Mouse (Mus musculus) Patski (cell line): ENCODE measurements around the gene Galp. TPM values are rescaled to one million over a fixed set of nuclear protein-coding genes. Genes with fewer than 3 reads are reported as not detected.

Source experiments
- ATAC-seq: fragments of 100-300 bp; one replicate; pipeline ENCODE4 v1.8.0; 2021
- CTCF ChIA-PET: fragments of 350-600 bp; sonication (Branson Sonifier 250); formaldehyde crosslinking; loops from one replicate; lab custom pipeline; 2022; ENCODE audit warnings: inconsistent platforms; lab: Charles Lee
- POLR2A ChIA-PET: fragments of 350-600 bp; sonication (Branson Sonifier 250); formaldehyde crosslinking; loops from one replicate; lab custom pipeline; 2022; ENCODE audit warnings: antibody characterized with exemption, inconsistent platforms; lab: Charles Lee
- DNase-seq: peaks from one replicate; pipeline ENCODE4 v3.0.0-alpha.2; 2011; ENCODE audit warnings: low read depth, low spot score
- H3K27me3 ChIP-seq: fragments of 371-371 bp; one replicate; pipeline ENCODE4 v1.5.1; 2021
- CTCF ChIP-seq: fragments of 100-300 bp; IDR thresholded peaks from one replicate; pipeline ENCODE4 v1.5.1; 2021
- in situ Hi-C: fragments of 300-500 bp; cut with MboI; formaldehyde crosslinking; loops from 3 replicates; pipeline ENCODE4 v1.11.1; 2018; ENCODE audit warnings: low pct_unique_long_range_greater_than_20kb, mixed read lengths
- polyA plus RNA-seq: library from polyadenylated mRNA; unstranded; gene quantifications from one replicate; pipeline ENCODE4 v1.2.3, GENCODE M21; 2021

Gene Galp
- polyA plus RNA-seq, 1 experiment from 2014 or later, result not detected

DNA sequence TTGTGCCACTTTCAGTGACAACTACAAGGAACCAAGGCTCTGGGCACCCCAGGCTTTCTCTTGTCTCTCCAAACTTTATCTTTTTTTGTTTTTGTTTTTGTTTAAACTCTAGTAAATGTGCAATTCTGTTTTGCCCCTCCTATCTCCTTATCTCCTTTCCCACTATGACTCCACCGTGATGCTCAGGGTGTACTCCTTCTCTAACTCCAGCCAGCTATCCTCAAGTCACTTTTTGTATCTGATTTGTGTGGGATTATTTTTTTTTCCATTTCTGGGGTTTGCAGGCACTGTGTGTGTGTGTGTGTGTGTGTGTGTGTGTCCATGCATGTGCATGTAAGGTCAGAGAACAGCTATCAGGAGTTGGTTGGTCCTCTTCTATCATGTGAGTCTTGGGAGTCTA, 39.4 kb upstream of the Galp start:
- CTCF ChIA-PET, result interaction anchor here (0.8 to 3.0 kb wide), 3 partner anchors 10 to 30 kb away, joined by 3 to 12 read pairs (median 5); no protein-coding TSS in a partner anchor
- no peak for TF ChIP-seq CTCF
- POLR2A ChIA-PET, result no interaction called here
- no peak for ATAC-seq
- DNase-seq, result no peak
- no peaks in the 10 kb centered on the region for H3K27me3 ChIP-seq
- in situ Hi-C loops, result loop anchor here (25.0 kb wide), 1 partner anchor 1095 kb away; the partner anchor contains the start of genes U2af2 and Zfp580

DNA sequence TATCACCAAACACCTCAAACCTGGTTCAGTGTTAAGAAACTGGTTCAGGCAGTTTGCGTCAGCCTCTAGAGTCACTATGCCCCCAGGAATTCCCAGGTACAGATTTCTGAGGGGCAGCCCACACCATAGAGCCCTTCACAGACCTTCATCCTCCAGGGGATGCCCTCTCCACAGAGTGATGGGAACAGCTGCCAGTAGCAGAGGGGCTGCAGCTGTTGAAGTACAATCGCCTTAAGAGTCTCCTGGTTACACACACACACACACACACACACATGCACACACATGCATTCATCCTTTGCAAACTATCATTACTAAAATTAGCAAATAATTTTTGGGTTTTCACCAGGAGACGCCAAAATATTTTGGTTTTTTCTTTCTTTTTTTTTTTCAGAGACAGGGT, 37.3 kb upstream of the Galp start:
- in situ Hi-C loops, result loop anchor here (25.0 kb wide), 1 partner anchor 1097 kb away; the partner anchor contains the start of genes U2af2 and Zfp580
- ATAC-seq, result no peak
- CTCF ChIA-PET, result interaction anchor here (1.4 kb wide), 1 partner anchor 13 kb away, joined by 6 read pairs; the partner anchor contains the start of gene Zfp444

DNA sequence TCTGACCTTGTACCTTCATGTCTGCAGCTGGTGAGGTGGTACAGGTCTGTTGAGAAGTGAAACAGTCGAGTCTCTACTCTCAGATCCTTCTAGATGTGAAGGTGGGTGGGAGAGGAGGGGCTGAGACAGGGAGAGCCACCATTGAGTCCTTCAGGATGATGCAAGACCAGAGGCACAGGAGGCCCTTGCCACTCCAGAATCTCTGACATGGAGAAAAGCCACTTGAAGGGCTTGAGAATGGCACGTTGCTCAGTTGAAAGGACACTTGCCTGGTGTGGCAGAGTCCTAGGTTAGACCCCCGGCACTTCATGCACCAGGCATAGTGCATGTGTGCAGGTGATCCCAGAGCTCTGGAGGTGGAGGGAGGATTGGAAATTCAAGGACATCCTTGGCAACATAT, 35.3 kb upstream of the Galp start:
- TF ChIP-seq CTCF, result no peak
- CTCF ChIA-PET, result no interaction called here
- ATAC-seq (no peak), DNase-seq (no peak)
- no peaks in the 10 kb centered on the region for H3K27me3 ChIP-seq
- POLR2A ChIA-PET, result no interaction called here
- in situ Hi-C loops, result loop anchor here (25.0 kb wide), 1 partner anchor 1099 kb away; the partner anchor contains the start of genes U2af2 and Zfp580

More for the DNA sequence above, 37.3 kb upstream of the Galp start:
- POLR2A ChIA-PET, result no interaction called here
- DNase-seq, result no peak
- H3K27me3 ChIP-seq, result no peaks in the 10 kb centered on the region
- no peak for TF ChIP-seq CTCF

DNA sequence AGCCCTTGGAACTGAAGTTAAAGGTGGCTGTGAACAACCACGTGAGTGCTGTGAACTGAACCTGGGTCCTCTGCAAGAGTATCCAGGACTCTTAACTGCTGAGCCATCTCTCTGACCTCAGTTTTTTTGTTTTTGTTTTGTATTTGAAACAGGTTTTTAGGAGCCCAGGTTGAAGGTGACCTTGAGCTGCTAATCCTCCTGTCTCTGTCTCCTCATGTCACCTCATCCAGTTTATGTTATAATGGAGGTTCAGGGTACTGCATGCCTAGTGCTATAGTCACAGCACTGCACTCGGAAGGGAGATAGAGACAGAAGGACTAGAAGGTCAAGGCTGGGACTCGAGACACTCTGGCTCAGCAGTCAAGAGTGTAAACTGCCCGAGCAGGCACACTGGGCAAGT, 34.7 kb upstream of the Galp start:
- no peaks in the 10 kb centered on the region for H3K27me3 ChIP-seq
- ChIA-PET POLR2A (no interaction called here), CTCF (no interaction called here)
- no peak for DNase-seq
- in situ Hi-C loops, result loop anchor here (25.0 kb wide), 1 partner anchor 1100 kb away; the partner anchor contains the start of genes U2af2 and Zfp580
- no peak for TF ChIP-seq CTCF
- no peak for ATAC-seq

DNA sequence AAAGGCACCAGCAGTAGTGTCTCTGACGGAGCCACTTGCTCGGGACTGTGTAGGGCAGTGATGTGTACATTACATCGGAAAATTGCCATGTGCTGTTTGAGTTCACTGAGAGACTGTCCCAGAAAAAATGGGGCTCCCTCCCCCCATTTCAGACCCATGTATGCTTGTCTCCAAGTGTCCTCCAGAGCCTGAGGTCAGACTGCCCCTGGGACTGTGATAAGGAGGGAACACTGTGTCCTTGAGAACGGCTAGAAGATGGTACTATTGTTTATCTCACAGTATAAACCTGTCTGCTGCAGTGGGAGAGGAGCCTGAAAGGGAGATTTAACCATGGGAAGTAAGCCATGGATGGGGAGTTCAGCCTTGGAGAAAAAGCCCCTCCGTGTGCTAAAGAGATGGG, 32.2 kb upstream of the Galp start:
- ATAC-seq (no peak), DNase-seq (no peak)
- ChIA-PET POLR2A (no interaction called here), CTCF (no interaction called here)
- no peaks in the 10 kb centered on the region for H3K27me3 ChIP-seq
- in situ Hi-C loops, result loop anchor here (25.0 kb wide), 1 partner anchor 1102 kb away; the partner anchor contains the start of genes U2af2 and Zfp580
- TF ChIP-seq CTCF, result no peak

DNA sequence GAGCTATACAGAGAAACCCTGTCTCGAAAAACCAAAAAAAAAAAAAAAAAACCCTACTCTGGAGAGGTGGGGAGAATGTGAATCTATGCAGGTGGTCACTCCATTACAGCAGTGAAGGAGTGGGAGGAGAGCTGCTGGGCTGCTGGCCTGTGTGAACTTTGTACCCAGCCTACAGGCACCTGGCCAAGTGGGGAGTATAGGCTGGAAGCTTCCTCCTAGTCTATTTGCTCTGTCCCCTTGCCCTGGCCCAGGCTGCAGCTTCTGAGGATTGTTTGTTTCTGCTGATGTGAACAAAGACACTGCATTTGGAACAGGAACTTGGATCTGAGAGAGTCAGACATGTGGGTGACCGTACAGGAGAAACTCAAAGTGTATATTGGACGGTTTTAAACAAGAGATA, 27.5 kb upstream of the Galp start:
- ATAC-seq, result no peak
- POLR2A ChIA-PET, result no interaction called here
- TF ChIP-seq CTCF, result no peak
- CTCF ChIA-PET, result interaction anchor here (7.3 kb wide), 1 partner anchor 43 kb away, joined by 47 read pairs; no protein-coding TSS in a partner anchor
- no peak for DNase-seq
- in situ Hi-C loops, result loop anchor here (25.0 kb wide), 1 partner anchor 1107 kb away; the partner anchor contains the start of genes U2af2 and Zfp580
- H3K27me3 ChIP-seq, result no peaks in the 10 kb centered on the region

DNA sequence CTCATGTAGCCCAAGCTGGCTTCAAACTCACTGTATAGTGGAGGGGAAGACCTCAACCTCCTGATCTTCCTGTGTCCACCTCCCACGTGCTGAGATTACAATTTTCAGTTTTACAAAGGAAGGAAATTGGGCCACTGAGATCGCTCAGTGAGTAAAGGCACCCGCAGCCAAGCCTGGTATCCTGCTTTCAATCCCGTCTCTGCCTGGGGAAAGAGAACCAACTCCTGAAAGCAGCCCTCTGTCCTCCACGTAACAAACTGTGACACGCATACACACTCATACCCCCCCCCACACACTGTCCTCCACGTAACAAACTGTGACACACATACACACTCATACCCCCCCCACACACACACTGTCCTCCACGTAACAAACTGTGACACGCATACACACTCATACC, 26.5 kb upstream of the Galp start:
- DNase-seq, result no peak
- no peak for TF ChIP-seq CTCF
- no peak for ATAC-seq
- no peaks in the 10 kb centered on the region for H3K27me3 ChIP-seq
- POLR2A ChIA-PET, result interaction anchor here (1.2 kb wide), 1 partner anchor 16 kb away, joined by 4 read pairs; no protein-coding TSS in a partner anchor
- in situ Hi-C loops, result loop anchor here (5.0 to 25.0 kb wide), 2 partner anchors 43 to 1108 kb away; partner anchors contain the start of genes U2af2 and Zfp580
- CTCF ChIA-PET, result interaction anchor here (1.2 to 7.3 kb wide), 2 partner anchors 13 to 44 kb away, joined by 5 to 47 read pairs; no protein-coding TSS in a partner anchor

DNA sequence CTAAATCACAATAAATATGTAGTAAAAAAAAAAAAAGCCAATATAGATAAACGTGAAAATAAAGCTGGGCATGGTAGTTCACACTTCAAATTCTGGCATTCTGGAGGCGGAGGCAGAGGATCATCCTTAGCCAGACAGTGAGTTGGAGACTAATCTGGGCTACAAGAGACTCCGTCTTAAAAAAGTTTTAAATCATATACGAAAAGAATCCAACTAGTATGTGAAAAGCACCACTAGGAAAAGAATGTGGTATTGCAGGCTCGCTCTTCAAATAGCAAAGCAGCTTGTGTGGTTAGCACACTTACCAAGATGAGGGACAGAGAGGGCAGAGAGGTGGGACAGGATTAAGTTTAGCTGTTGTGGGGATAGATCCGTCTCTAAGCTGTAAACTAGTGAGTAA, 26.0 kb upstream of the Galp start:
- in situ Hi-C loops, result loop anchor here (5.0 to 25.0 kb wide), 2 partner anchors 44 to 1109 kb away; partner anchors contain the start of genes U2af2 and Zfp580
- CTCF ChIA-PET, result interaction anchor here (0.9 to 7.3 kb wide), 3 partner anchors 13 to 48 kb away, joined by 3 to 47 read pairs (median 5); no protein-coding TSS in a partner anchor
- no peak for DNase-seq
- POLR2A ChIA-PET, result interaction anchor here (1.2 kb wide), 1 partner anchor 17 kb away, joined by 4 read pairs; no protein-coding TSS in a partner anchor
- ATAC-seq, result no peak
- no peak for TF ChIP-seq CTCF
- no peaks in the 10 kb centered on the region for H3K27me3 ChIP-seq

DNA sequence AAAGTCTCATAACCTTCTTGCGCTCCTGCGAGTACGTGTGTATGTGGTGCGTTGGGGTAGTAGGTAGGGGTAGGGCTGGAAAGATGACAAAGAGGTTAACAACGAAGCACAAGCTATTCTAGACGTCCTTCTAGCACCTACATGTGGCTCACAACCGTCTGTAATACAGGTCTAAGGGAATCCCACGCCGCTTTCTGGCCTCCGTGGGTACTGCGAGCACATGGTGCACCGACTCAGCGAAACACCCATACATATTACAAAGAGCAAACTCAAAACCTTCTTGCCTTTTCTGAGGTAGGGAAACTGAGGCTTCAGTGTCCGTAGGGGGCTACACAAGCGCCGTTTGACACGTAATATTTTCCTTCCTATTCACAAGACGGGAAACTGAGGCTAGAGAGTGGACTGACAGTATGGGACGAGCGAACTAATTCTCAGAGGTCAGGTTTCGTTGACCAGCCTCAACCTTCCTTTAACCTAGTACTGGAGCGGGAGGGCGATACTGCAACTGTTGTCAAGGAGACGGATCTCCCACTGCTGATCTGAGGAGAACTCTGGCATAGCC, 25.4 kb upstream of the Galp start:
- CTCF ChIA-PET, result interaction anchor here (0.9 to 7.3 kb wide), 5 partner anchors 13 to 48 kb away, joined by 3 to 47 read pairs (median 5); no protein-coding TSS in a partner anchor
- DNase-seq, result no peak
- no peak for ATAC-seq
- in situ Hi-C loops, result loop anchor here (5.0 to 25.0 kb wide), 2 partner anchors 44 to 1109 kb away; partner anchors contain the start of genes U2af2 and Zfp580
- no peaks in the 10 kb centered on the region for H3K27me3 ChIP-seq
- TF ChIP-seq CTCF, result peak; percentile 57
- POLR2A ChIA-PET, result interaction anchor here (0.8 to 1.2 kb wide), 3 partner anchors 17 to 20 kb away, joined by 3 to 5 read pairs (median 4); no protein-coding TSS in a partner anchor

DNA sequence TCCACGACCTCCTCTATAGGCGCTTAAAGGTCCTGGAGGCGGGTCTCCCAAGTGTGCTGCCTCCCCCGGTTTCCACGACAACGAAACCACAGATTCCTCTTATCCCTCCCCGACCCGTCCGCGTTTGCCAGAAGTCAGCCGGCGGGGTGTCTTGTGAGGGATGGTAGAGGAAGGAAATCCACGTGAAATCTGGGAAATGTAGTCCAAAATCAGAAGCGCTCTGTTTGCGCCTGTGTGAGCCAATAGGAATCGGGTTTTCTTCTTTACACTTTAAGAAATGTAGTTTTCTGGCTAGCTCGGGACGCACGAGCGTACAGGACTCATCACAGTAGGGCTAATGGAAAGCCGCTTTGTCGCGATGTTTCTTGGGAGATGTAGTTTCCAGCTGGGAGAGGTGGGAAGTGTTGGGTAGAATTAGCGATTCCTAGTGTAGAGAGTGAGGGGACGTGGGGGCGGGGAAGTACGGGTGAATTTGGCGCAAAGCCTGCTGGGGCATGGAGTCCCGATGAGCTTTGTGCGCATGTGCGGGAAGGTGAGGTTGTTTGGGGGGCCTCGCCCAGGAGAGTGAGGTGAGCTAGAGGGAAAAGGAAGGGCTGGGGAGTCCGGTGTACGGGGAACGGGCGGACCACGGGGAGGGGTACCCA, 24.8 kb upstream of the Galp start, which contains the start of gene Zfp444:
TSS of gene Zfp444 (plus strand) at position 221 of the 644 bp plus-strand sequence.
- no peak for TF ChIP-seq CTCF
- peak; percentile 95 for DNase-seq
- peak; percentile 96 for ATAC-seq
- ChIA-PET CTCF (interaction anchor here (1.1 to 7.3 kb wide), 6 partner anchors 13 to 48 kb away, joined by 3 to 47 read pairs (median 5); no protein-coding TSS in a partner anchor), POLR2A (interaction anchor here (0.8 to 1.4 kb wide), 3 partner anchors 16 to 21 kb away, joined by 3 to 5 read pairs (median 4); partner anchors contain the start of gene Zfp787)
- H3K27me3 ChIP-seq, result no peaks in the 10 kb centered on the region
- in situ Hi-C loops, result loop anchor here (5.0 to 25.0 kb wide), 2 partner anchors 45 to 1110 kb away; partner anchors contain the start of genes U2af2 and Zfp580
